Mouse (Mus musculus) ES-E14 (cell line): ENCODE results near the gene Ptpn1. TPM values are rescaled to one million over a fixed set of nuclear protein-coding genes. Genes with fewer than 3 reads are reported as not detected.

Experiments
- DNase-seq: peaks from one replicate; pipeline ENCODE4 v3.0.0-alpha.2; 2013; ENCODE audit warnings: low read depth, low spot score
- H3K27ac ChIP-seq: 2 replicates; pipeline ENCODE4 v1.5.1; 2012; ENCODE audit warnings: low read depth, mild to moderate bottlenecking, low read length, moderate library complexity, mixed read lengths; ENCODE audit not compliant: poor library complexity, insufficient read depth, severe bottlenecking
- H3K36me3 ChIP-seq: 2 replicates; pipeline ENCODE4 v1.6.1; 2012; ENCODE audit warnings: mild to moderate bottlenecking, low read length, moderate library complexity, mixed read lengths; ENCODE audit not compliant: control insufficient read depth, poor library complexity, insufficient read depth, severe bottlenecking
- H3K4me1 ChIP-seq, 2 experiments: fragments of 150-350 bp in 1 of 2; sonication (generic) in 1 of 2; 2 replicates each; pipeline ENCODE4 v1.6.1; 2012; ENCODE audit warnings: low read length in 2 of 2, mild to moderate bottlenecking in 1 of 2, mixed read lengths in 1 of 2; ENCODE audit not compliant: control insufficient read depth in 2 of 2, insufficient read depth in 2 of 2, poor library complexity in 1 of 2
- H3K4me3 ChIP-seq, 2 experiments: fragments of 150-350 bp in 1 of 2; sonication (generic) in 1 of 2; 2 replicates each; pipeline ENCODE4 v1.5.1; 2012; ENCODE audit warnings: low read length in 2 of 2, low read depth in 1 of 2, mild to moderate bottlenecking in 1 of 2, mixed read lengths in 1 of 2; ENCODE audit not compliant: insufficient read depth in 1 of 2, poor library complexity in 1 of 2, severe bottlenecking in 1 of 2
- H3K9ac ChIP-seq: 2 replicates; pipeline ENCODE4 v1.6.1; 2012; ENCODE audit warnings: low read depth, mild to moderate bottlenecking, low read length, mixed read lengths; ENCODE audit not compliant: poor library complexity, insufficient read depth, severe bottlenecking
- H3K9me3 ChIP-seq: fragments of 150-350 bp; sonication (generic); 2 replicates; pipeline ENCODE4 v1.6.1; 2012; ENCODE audit warnings: low read depth, mild to moderate bottlenecking, low read length; ENCODE audit not compliant: control insufficient read depth, insufficient read depth
- CHD2 ChIP-seq: IDR thresholded peaks from 2 replicates; pipeline ENCODE4 v1.6.1; 2014; ENCODE audit warnings: mild to moderate bottlenecking, low read depth, low read length, inconsistent platforms
- HCFC1 ChIP-seq: IDR thresholded peaks from 2 replicates; pipeline ENCODE4 v1.6.1; 2012; ENCODE audit warnings: low read length, inconsistent platforms, borderline replicate concordance; ENCODE audit not compliant: insufficient read depth
- MAFK ChIP-seq: IDR thresholded peaks from 2 replicates; pipeline ENCODE4 v1.6.1; 2014; ENCODE audit warnings: mild to moderate bottlenecking, low read depth, low read length, inconsistent platforms; ENCODE audit not compliant: insufficient read depth
- ZC3H11A ChIP-seq: IDR thresholded peaks from 2 replicates; pipeline ENCODE4 v1.6.1; 2012; ENCODE audit warnings: low read depth, mild to moderate bottlenecking, inconsistent platforms, low read length, borderline replicate concordance
- ZNF384 ChIP-seq: IDR thresholded peaks from 2 replicates; pipeline ENCODE4 v1.6.1; 2012; ENCODE audit warnings: low read depth, low read length, inconsistent platforms
- in situ Hi-C, 2 experiments: fragments of 600-800 bp; cut with MboI; formaldehyde crosslinking; loops; one replicate each; pipeline ENCODE4 v1.15.1; 2025; ENCODE audit warnings: low sequenced_read_pairs in 2 of 2, inconsistent platforms in 1 of 2; ENCODE audit not compliant: unreplicated experiment in 2 of 2
- total RNA-seq: library from RNA; depleted of rRNA; stranded (reverse); fragments of 300-350 nt; gene quantifications from 2 replicates; pipeline ENCODE4 v1.2.3, GENCODE M21; 2012

The Ptpn1 gene
- total RNA-seq, 1 experiment, result 39.9 TPM

DNA sequence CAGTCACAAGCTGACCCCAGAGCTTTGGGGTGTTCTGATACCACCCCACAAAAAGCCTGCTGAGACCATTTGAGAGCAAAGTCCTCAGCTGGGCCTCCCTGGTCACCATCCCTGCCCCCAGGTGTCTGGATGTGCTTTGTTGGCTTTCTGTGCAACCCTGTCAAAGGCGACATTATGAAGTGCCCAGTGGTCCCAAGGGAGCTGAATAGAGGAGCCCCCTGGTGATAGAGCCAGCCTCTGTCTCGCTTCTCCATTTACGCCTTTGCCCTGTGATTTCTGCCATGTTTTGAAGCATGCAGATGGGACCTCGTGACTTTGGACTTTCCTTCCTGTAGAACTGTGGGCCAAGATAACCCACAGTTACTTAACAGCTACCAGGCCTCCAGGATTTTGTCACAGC is 42.0 kb upstream of the Ptpn1 start:
- H3K9me3 ChIP-seq, result no peaks in the 10 kb centered on the region
- TF ChIP-seq ZNF384 (no peak), CHD2 (no peak), HCFC1 (no peak), MAFK (no peak), ZC3H11A (no peak)
- no peaks in the 10 kb centered on the region for H3K36me3 ChIP-seq
- in situ Hi-C loops, result loop anchor here in 1 of 2 experiments (10.0 kb wide), 1 partner anchor 355 kb away; the partner anchor contains the start of gene Snai1
- peaks cover 0 to 6% of the 10 kb centered on the region in 2 experiments; a peak in 1 of 4 replicates for H3K4me1 ChIP-seq
- no peak overlapping the region for H3K27ac ChIP-seq
- no peak overlapping the region for H3K9ac ChIP-seq
- no peak overlapping the region for H3K4me3 ChIP-seq
- DNase-seq, result no peak

DNA sequence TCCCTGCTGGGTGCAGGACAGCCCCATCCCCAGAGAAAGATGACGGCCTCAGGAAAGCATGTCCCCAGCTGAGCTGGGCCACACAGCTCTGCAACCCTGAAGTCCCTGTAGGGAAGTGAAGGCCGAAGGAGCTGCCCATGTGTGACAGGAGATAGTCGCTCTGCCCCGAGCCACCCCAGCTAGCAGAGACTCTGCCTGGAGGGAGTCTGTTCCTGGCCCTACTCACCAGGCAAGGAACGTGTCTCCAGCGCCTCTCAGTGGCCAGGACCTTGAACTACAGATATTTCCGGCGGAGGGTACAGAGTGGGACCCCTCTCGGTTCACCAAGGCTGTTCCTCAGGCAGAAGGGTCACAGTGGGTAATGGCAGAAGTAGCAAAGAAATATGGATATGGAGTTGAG is 39.9 kb upstream of the Ptpn1 start:
- H3K4me1 ChIP-seq, result peaks cover 0 to 6% of the 10 kb centered on the region in 2 experiments; a peak in 1 of 4 replicates
- TF ChIP-seq ZC3H11A, result peak; percentile 90; the same call in 1 of the 2 replicates
- TF ChIP-seq CHD2, result no peak

DNA sequence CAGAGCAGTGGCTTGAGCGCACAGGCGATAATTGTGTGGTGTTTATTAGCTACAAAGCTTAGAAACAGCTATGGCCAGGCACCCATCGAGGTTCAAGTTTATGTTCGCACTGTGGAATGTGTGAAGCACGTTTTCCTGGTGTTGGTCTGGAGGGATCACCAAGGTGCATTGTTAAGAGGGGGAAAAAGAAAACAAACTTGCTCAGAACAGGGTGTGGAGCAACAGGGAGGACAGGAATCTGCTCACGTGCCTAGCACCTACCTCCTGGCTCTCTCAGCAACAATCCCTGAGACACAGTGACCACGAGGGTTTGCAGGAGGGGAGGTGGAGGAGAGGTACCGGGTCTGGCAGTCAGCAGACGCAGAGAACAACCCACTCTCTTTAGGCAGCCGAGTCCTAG is 38.2 kb upstream of the Ptpn1 start:
- in situ Hi-C loops, result loop anchor here in 1 of 2 experiments (10.0 kb wide), 1 partner anchor 359 kb away; the partner anchor contains the start of gene Snai1
- no peak overlapping the region for H3K27ac ChIP-seq

More for the DNA sequence above, 39.9 kb upstream of the Ptpn1 start:
- Histone ChIP-seq H3K4me3 (no peak overlapping the region), H3K9me3 (no peaks in the 10 kb centered on the region), H3K27ac (no peak overlapping the region), H3K36me3 (no peaks in the 10 kb centered on the region), H3K9ac (no peak overlapping the region)
- peak; percentile 64 for DNase-seq
- in situ Hi-C loops, result loop anchor here in 1 of 2 experiments (10.0 kb wide), 1 partner anchor 357 kb away; the partner anchor contains the start of gene Snai1

DNA sequence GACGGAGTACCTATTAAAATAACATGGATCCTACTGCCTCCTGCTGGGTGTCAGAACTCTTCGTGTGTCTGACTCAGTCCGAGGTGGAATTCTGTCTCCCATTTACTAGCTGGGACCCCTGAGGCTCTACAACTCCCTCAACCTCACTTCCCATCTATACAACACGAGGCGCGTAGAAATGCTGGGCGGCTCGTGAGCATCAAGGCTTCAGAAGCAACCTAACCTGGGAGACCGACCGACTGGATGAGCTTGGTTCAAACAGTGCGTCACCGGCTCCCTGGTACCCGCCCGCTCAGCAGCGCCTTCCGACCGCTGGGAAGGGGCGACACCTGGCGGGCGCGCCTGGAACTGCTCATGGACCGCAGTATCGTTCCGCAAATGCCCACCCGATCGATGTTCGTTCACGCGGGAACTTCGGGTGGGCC is 36.9 kb upstream of the Ptpn1 start:
- peaks cover 0 to 2% of the 10 kb centered on the region in 2 experiments; a peak in 1 of 4 replicates for H3K4me1 ChIP-seq
- H3K9ac ChIP-seq, result no peak overlapping the region
- H3K36me3 ChIP-seq, result no peaks in the 10 kb centered on the region
- in situ Hi-C loops, result loop anchor here (5.0 to 10.0 kb wide), 2 partner anchors 208 to 360 kb away; partner anchors contain the start of genes Cebpb (in 2 of the 2), Tmem189 (in 2 of the 2) and Snai1 (in 1 of the 2)
- H3K4me3 ChIP-seq, result peak overlapping the region; percentile 40 to 47; a peak in 3 of 4 replicates
- TF ChIP-seq CHD2 (no peak), HCFC1 (no peak), ZC3H11A (peak; percentile 86; the same call in 1 of the 2 replicates), ZNF384 (no peak)
- H3K9me3 ChIP-seq, result no peaks in the 10 kb centered on the region
- no peak overlapping the region for H3K27ac ChIP-seq
- DNase-seq, result peak; percentile 56

More for the DNA sequence above, 38.2 kb upstream of the Ptpn1 start:
- Histone ChIP-seq H3K36me3 (no peaks in the 10 kb centered on the region), H3K4me3 (no peak overlapping the region), H3K4me1 (no peaks in the 10 kb centered on the region), H3K9me3 (no peaks in the 10 kb centered on the region), H3K9ac (no peak overlapping the region)
- TF ChIP-seq CHD2, result no peak
- no peak for TF ChIP-seq MAFK
- no peak for TF ChIP-seq ZC3H11A
- TF ChIP-seq ZNF384, result no peak
- TF ChIP-seq HCFC1, result no peak
- DNase-seq, result no peak
